Mouse (Mus musculus) embryonic fibroblast, embryonic 13.5 days (primary cell): ENCODE results near the gene Arhgap9. TPM values are rescaled to one million over a fixed set of nuclear protein-coding genes. Genes with fewer than 3 reads are reported as not detected.
A peak's percentile ranks its signal among the peaks of the same experiment; 100 is the strongest.
"Not testable (repeated sequence)": the region's sequence is repeated elsewhere in the genome, so short reads cannot be mapped to it uniquely, and the experiment has no call there.

Experiments
- H3K27ac ChIP-seq: 2 replicates; pipeline ENCODE4 v1.5.1; 2012; ENCODE audit warnings: low read length, control low read depth, inconsistent platforms; ENCODE audit not compliant: insufficient read depth
- H3K4me1 ChIP-seq: 2 replicates; pipeline ENCODE4 v1.6.1; 2011; ENCODE audit warnings: low read length; ENCODE audit not compliant: control insufficient read depth, insufficient read depth
- H3K4me3 ChIP-seq: 2 replicates; pipeline ENCODE4 v1.5.1; 2011; ENCODE audit warnings: mild to moderate bottlenecking, control low read depth, low read length; ENCODE audit not compliant: insufficient read depth
- CTCF ChIP-seq: IDR thresholded peaks from 2 replicates; pipeline ENCODE4 v1.5.1; 2011; ENCODE audit warnings: mild to moderate bottlenecking, control low read depth, low read length, moderate library complexity, borderline replicate concordance; ENCODE audit not compliant: insufficient read depth
- POLR2A ChIP-seq: IDR thresholded peaks from 2 replicates; pipeline ENCODE4 v1.6.1; 2011; ENCODE audit warnings: low read depth, mild to moderate bottlenecking, control low read depth, low read length, moderate library complexity
- polyA plus RNA-seq: library from polyadenylated mRNA; stranded (reverse); fragments of >200 nt; gene quantifications from 2 replicates; pipeline ENCODE4 v1.2.4, GENCODE M21; 2011; ENCODE audit warnings: low read depth; ENCODE audit not compliant: missing spikeins, insufficient read length

Arhgap9 gene
- polyA plus RNA-seq, 1 experiment: 0.18 TPM

DNA sequence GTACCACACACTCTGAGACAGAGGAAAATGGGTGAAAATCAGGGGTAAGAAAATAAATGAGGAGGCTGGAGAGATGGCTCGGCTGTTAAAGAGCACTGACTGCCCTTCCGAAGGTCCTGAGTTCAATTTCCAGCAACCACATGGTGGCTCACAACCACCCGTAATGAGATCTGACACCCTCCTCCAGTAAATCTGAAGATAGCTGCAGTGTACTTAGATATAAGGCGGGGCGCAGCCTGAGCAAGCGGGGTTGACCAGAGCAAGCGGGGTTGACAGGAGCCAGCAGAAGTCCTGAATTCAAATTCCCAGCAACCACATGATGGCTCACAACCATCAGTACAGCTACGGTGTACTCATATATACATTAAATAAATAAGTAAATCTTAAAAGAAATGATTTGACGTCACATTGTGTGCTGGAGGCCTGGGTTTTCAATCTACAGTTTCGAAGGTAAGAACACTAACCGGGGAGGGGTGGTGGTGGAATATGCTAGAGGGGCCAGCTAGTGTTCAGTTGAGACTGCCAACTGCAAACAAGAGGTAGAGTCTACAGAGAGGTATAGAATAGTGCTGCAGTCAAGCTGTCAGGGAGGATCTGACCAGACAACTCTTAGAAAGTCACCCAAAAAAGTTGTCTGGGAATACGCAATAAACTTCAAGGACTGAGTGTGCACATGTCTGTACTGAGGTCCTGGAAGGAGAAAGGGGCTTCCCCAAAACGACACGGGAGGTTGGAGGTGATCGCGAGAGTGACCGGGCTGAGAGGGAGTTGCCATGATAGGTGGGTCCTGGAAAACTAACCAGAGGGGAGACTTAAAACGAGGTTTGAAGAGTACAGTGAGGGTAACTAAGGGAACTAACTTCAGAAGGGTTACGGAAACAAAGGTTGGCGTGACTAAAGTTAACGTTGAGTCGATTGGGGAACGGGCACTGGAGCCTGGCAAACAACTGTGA is 11.0 kb upstream of the Arhgap9 start:
- no peaks in the 10 kb centered on the region for H3K4me1 ChIP-seq
- peak overlapping the region; percentile 90 for H3K27ac ChIP-seq
- TF ChIP-seq CTCF (no peak), POLR2A (peak; percentile 39; the same call in 1 of the 2 replicates)
- peak overlapping the region; percentile 88 for H3K4me3 ChIP-seq

DNA sequence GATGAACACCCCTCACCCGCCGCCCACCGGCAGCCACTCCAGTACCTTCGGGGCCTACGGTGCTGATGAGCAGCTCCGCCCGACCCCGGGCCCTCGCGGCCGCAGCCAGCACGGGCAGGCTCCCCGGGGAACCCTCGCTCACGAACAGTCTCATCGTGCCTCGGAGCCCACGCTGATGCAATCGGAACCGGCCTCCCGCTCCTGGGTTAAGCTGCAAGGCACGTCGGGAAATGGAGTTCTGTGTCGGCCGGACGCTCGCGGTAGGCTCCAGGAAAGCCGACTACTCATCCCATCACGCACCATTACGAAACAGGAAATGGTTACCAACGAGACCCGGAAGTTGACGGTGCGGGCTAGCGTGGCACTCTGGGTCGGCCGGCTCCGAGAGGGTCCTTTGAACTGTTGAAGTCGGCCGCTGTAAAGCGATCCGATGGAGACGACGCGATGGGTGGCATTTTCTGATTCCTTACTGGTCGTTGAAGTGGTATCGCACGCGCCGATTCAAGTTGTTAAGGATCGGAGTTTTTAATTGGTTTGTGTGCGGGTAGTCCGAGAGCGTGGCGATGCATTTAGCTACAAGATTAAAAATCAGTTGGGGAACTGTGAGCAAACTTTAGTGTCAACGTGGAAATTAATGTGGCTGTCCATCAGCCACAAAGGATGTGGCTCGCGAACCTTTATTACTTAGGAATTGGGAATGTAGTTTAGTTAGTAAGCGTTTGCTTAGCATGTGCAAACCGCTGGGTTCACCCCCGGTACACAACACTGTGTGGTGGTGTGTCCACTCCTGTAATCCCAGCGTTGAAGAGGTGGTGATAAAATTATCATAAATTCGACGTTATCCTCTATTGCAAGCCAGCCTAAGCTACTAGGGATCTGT is 10.0 kb upstream of the Arhgap9 start, which contains the start of gene Mars:
Mars (minus strand) TSS at position 311 of the 880 bp plus-strand sequence.
- TF ChIP-seq POLR2A (peak; percentile 81), CTCF (no peak)
- Histone ChIP-seq H3K27ac (peak within 1 kb of the TSS; percentile 90), H3K4me1 (no peaks in the 10 kb centered on the region), H3K4me3 (peak within 1 kb of the TSS; percentile 88)

DNA sequence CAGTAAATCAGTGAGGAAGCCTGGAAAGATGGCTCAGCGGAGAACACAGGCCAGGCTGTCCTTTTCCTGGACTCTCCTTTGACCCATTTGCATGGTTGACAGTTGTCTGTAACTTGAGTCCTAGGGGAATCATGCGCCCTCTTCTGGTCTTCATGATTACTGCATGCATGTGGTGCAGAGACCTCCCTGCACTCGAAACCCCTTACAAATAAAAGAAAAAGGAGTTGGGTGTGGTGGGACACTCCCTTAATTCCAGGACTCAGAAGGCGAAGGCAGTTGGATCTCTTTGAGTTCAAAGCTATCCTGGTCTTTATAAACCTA is 9.4 kb upstream of the Arhgap9 start:
- peak; percentile 55; the same call in 1 of the 2 replicates for TF ChIP-seq POLR2A
- peak; percentile 22; the same call in 1 of the 2 replicates for TF ChIP-seq CTCF
- H3K27ac ChIP-seq: peak overlapping the region; percentile 74
- H3K4me1 ChIP-seq: no peaks in the 10 kb centered on the region
- peak overlapping the region; percentile 75 for H3K4me3 ChIP-seq

DNA sequence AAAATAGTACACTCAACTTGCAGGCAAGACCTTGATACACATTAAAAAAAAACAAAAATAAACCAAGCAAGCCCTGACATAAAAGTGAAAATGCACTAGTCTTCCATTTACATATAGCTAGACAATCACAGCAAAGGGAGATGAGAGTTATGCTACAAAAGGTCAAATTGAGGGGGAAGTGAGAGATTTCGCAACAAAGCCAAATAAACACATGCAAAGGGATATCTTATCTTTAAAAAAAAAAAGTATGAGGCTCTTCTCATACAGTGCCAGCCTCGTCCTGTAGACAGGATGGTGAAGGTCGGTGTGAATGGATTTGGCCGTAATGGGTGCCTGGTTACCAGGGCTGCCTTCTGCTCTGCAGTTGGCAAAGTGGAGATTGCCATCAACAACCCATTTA is 8.9 kb upstream of the Arhgap9 start:
- Histone ChIP-seq H3K4me3 (no peak overlapping the region), H3K4me1 (no peaks in the 10 kb centered on the region), H3K27ac (no peak overlapping the region)
- TF ChIP-seq CTCF (no peak), POLR2A (no peak)

DNA sequence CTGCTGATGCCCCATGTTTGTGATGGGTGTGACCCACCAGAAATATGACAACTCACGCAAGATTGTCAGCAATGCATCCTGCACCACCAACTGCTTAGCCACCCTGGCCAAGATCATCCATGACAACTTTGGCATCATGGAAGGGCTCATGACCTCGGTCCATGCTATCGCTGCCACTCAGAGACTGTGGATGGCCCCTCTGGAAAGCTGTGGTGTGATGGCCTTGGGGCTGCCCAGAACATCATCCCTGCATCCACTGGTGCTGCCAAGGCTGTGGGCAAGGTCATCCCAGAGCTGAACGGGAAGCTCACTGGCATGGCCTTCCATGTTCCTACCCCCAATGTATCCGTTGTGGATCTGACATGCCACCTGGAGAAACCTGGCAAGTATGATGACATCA is 8.2 kb upstream of the Arhgap9 start:
- H3K4me1 ChIP-seq, H3K4me3 ChIP-seq, H3K27ac ChIP-seq: not testable (repeated sequence)

DNA sequence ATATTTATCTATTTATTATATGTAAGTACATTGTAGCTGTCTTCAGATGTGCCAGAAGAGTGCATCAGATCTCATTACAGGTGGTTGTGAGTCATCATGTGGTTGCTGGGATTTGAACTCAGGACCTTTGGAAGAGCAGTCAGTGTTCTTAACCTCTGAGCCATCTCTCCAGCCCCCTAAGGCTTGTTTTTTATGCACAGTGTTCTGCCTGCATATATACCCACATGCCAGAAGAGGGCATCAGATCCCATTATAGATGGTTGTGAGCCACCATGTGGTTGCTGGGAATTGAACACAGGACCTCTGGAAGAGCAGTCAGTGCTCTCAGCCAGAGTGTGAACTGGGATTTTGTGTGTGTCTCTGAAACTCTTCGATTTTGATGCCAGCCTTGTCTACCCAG is 6.8 kb upstream of the Arhgap9 start:
- H3K4me1 ChIP-seq, H3K27ac ChIP-seq, H3K4me3 ChIP-seq: not testable (repeated sequence)

DNA sequence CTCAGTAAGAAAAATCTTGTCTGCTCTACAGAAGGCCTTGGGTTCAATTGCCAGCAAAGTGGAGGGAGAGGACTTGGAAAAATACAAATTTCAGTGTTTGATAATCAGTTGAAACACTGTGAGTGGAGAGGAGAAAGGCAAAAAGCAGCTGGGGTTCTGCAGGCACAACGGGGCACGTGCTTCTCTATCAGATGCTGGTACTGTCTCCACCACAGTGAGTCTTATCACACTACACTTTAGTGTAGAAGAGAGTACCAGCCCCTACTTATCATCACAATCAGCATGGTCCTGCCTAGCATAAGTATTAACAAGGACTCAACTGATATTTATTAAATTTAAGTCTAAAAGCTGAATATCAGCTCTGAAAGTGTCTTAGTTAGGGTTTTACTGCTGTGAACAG is 4.5 kb upstream of the Arhgap9 start:
- TF ChIP-seq POLR2A: no peak
- TF ChIP-seq CTCF: no peak
- no peaks in the 10 kb centered on the region for H3K4me1 ChIP-seq
- H3K4me3 ChIP-seq: no peak overlapping the region
- no peak overlapping the region for H3K27ac ChIP-seq

DNA sequence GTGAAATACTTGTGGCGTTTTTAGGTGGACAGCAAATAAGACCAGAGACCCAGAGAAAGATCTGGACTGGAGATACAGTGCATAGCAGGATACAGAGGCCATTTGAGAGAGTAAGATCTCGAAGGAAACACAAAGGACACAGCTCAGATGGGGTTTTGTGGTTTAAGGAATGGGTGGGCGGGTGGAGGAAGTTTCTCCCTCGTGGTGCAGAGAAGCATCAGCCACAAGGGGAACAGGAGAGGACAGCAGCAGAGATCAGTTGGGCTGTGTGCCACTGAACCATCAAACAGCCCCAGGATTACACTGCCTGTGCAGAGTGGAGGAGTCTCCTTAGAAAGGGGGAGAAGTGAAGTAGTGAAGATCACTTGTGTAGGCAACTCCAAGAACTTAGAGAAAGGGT is 3.8 kb upstream of the Arhgap9 start:
- H3K4me3 ChIP-seq: no peak overlapping the region
- TF ChIP-seq CTCF: no peak
- no peak for TF ChIP-seq POLR2A
- H3K27ac ChIP-seq: no peak overlapping the region
- H3K4me1 ChIP-seq: no peaks in the 10 kb centered on the region

DNA sequence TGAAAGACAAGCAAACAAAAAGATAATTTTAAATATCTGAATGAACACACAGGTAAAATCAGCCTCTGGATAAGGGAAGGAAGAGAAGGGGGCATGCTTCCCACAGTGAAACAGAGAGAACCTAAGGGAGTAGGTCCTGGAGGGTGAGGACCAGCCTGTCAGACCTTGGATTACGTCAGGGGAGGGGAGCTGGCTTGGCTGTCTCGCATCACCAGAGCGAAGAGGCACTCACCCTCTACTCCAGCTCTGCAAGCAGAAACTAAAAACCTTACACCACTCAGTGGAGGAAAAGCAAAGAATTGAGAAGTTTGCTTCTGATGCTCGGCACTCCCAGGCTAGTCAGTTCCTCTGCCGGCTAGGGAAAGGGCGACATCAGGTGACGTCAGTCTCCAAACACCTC is 1.8 kb upstream of the Arhgap9 start:
- Histone ChIP-seq H3K27ac (no peak overlapping the region), H3K4me1 (no peaks in the 10 kb centered on the region), H3K4me3 (no peak overlapping the region)
- TF ChIP-seq POLR2A (no peak), CTCF (no peak)

DNA sequence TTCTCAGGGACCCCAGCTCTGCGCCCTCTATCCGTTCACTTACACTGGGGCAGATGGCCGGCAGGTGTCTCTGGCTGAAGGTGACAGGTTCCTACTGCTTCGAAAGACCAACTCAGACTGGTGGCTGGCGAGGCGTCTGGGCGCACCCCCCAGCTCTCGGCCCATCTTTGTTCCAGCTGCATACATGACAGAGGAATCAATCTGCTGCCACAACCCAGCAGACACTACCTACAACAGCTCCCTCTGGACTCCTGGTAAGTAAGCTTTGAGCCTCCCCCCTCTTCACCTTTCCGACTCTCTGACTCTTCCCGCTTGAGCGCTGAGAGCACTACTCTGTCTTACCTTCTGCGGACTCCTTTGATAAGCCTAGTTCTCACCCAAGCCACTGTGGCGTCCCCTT is 414 bp downstream of the Arhgap9 start:
- H3K4me1 ChIP-seq: no peaks in the 10 kb centered on the region
- H3K27ac ChIP-seq: no peak overlapping the region
- no peak overlapping the region for H3K4me3 ChIP-seq
- TF ChIP-seq POLR2A (no peak), CTCF (no peak)
